Mouse (Mus musculus) urinary bladder, postnatal 25 days (tissue): ENCODE results near the gene Casp9.

Experiments used
- DNase-seq: peaks from one replicate; pipeline ENCODE4 v3.0.0; 2022; ENCODE audit warnings: low spot score

Gene Casp9

GRCm38 (mm10) chr4:141781201-141781985 is 12.0 kb upstream of the Casp9 start:
- no peak for DNase-seq

DNA sequence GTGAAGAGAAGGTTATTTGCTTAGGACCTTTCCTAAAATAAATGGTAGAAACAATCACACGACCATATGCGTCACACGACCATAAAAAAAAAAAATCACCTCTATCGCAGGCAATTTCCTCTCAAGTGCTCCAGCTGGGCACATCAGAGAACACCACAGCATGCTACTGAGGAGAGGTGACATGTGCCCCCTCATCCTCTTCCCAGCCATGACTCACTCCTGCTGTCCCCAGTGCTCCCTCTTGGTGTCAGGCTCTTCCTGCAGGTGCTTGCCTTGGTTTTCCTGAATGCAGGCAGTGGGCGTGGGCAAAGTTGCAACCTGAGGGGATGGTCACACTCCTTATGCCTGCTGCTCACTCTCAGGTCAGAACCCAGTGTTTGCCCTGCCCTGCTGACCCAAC is 8.6 kb upstream of the Casp9 start:
- DNase-seq = no peak

DNA sequence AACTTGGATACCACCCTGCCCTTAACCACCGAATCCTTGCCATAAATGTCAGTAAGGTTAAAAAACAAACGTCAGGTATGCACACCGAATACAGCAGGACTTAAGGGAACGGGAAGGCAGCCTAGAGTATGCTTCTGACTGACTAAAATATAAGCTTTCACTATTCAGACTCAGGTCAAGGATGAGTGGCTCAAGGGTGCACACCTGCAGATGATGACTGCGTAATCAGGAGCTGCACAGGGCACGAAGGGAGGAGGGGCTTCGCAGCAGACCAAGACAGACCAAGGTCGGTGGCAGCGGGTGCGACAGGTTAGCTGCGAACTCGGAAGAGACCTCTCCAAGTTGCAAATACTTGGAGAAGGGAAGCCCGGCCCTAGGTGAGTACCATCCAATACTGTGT is 7.3 kb upstream of the Casp9 start:
- no peak for DNase-seq

GRCm38 (mm10) chr4:141787046-141787445 is 6.4 kb upstream of the Casp9 start:
- no peak for DNase-seq

DNA sequence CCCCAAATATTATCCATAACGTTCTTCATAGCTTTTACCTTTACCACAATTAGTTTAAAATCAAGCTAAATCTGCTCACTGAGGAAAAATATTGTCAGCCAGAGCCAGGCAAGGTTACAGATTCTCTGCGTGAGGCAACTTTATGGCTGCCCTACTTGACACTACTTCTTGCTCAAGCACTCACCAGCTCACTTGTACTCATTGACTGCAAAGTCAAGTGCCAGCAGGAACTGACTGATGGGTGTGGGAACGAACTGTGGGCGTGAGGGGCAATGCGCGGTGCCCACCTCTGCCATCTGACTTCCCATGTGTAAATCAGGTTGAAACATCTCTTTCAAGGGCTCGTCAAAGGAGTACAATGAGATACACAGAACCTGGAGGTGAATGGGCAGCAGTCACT is 6.0 kb upstream of the Casp9 start:
- no peak for DNase-seq

- DNase-seq = no peak
Measured at GRCm38 (mm10) chr4:141789564-141790218, 3.7 kb upstream of the Casp9 start.

- peak; percentile 93 for DNase-seq
Measured at GRCm38 (mm10) chr4:141790524-141790990, 2.9 kb upstream of the Casp9 start, which contains the start of gene Dnajc16. Dnajc16 (minus strand) TSS chr4:141790931.

- no peak for DNase-seq
Measured at GRCm38 (mm10) chr4:141791486-141791885, 1.9 kb upstream of the Casp9 start.

- DNase-seq = no peak
Measured at GRCm38 (mm10) chr4:141791951-141792350, 1.5 kb upstream of the Casp9 start.

- no peak for DNase-seq
Measured at GRCm38 (mm10) chr4:141792554-141793281, 694 bp upstream of the Casp9 start.

DNA sequence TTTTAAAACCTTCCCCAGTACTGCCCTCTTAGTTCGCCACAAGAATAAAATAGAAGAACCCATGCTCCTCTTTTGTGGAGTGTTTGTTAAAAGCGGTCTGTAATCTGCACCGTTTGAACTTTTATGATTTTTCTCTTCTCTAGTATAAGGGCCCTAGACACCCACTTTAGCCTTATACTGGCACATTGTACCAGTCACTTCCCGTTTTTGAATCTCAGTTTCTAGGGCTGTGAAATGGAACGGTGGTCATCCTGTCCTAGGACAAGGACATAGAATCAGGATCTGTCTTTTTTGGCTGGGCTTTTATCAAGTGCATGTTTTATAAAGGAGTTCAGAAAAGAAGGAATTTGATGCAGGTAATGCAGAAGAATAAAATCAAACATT is 732 bp downstream of the Casp9 start:
- no peak for DNase-seq

GRCm38 (mm10) chr4:141796356-141796755 is 2.9 kb downstream of the Casp9 start:
- DNase-seq = no peak

DNA sequence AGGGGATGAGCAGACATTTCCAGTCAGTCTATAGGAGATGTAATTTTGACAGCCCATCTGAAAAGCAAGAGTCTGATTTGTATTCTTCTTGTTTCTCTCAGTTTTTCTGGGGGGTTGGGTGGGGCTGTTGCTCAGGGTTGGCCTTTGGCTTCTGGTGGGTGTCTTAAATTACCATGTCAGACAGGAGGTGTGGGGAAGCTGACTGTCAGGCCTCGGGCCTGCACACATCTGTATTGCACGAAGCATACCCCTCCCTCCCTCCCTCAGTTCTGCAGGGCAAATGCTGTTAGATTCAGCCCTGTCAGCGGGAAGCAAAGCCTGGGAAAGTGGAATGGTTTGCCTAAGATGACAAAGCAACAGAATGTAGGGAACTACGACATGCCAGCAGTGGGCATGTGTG is 3.5 kb downstream of the Casp9 start:
- DNase-seq = no peak

DNA sequence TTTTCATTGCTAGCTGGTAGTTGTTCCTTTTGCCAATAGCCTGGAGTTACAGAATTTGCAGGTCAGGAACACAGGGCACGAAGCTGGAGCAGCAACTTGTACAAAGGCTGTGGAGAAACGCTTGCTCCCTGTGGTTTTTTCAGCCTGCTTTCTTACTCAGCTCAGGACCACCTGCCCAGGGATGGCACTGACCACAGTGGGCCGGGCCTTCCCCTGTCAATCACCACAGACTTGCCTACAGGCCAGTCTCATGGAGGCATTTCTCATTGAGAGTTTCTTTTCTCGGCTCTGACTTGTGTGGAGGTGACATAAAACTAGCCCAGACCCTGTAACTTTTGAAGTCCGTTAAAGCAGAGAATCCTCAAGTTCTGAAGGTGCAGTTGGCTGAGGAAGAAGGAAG is 4.1 kb downstream of the Casp9 start:
- no peak for DNase-seq

DNA sequence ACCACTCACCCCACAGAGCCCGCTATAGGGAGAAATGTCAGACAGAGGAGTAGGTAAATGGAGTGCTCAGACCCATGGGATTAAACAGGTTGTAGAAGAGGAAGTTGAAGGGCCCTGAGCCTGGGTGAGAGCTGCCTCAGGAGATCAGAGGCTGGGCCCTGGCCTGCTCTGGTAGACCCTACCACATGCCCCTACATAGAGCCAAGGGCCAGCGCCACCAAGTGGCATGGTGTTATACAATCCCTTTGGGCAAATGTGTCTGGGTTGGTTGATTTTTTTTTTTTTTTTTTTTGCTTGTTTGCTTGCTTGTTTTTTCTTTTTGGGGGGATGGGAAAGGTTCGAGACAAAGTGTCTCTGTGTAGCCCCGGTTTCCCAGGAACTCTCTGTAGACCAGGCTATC is 10.7 kb downstream of the Casp9 start:
- no peak for DNase-seq

- no peak for DNase-seq
Measured at GRCm38 (mm10) chr4:141805886-141806285, 12.5 kb downstream of the Casp9 start.

DNA sequence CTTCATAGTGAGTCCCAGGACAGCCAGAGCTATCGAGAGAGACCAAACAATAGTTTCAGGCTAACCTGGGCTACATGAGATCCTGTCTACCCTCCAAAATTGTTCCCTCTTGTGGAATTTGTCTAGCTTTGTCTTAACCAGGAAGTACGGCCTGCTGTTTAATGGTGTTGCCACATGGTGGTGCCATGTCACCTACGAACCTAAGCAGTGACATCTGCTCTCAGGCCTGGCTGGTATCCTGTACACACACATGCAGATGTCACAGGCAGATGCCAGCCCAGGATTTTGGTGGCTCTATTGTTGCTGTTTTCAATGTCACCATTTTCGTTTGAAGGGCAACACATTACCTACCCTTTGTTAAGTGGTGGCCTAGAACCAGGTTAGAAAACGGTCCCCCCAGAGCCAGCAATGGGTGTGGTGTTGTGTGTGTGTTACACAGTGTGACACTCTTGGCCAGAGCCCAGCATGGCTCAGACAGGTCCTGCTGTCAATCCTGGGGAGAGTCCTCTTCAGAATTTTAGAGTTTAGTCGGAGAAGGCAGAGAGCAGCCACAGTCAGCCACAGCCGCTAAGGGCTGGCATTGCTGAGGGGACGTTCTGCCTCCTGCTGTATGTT is 16.5 kb downstream of the Casp9 start:
- no peak for DNase-seq

- DNase-seq = no peak
Measured at GRCm38 (mm10) chr4:141810975-141811374, 17.6 kb downstream of the Casp9 start.

- no peak for DNase-seq
Measured at GRCm38 (mm10) chr4:141811375-141811774, 18.0 kb downstream of the Casp9 start.

GRCm38 (mm10) chr4:141816267-141816666 is 22.9 kb downstream of the Casp9 start:
- no peak for DNase-seq

DNA sequence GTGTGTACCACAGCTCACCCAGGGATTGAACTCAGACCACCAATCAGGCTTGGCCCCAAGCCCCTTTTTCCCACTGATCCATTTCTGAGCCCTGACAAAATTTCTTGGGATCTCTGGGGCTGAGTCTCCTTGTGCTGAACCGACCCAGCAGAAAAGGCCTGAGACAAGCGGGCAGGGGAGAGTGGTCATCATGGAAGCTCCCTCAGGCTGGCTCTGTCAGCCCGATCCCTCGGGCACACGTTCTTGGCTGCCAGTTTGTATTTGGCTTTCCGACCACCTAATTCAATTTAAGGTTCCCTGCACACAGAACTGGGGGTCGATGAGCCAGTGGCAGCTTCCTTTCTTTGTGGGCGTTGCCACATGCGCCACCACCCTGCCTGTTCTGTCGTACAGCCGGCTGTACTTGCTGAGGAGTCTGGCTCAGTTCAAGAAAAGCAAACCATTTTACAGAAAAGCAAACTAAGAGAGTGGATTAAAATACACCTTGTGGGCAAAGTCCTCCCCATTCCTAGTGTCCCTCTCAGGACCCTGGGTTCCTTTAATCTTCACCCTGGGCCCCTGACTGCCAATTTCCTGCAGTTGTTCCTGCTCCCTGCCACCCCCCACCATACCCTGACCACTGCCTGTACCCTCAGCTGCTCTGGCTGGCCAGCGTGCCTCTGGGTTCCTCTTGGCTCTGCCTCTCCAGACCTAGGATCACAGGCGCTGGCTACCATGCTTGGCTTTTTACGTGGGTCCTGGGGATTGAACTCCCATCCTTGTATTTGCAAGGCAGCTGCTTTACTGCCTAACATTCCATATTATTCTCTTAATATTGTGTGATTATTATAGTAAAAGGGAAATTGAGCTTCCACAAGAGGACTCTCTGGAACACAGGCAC is 23.6 kb downstream of the Casp9 start:
- DNase-seq = no peak
